ENCODE assay signal across 8 mouse cellular contexts in the genomic region with DNA sequence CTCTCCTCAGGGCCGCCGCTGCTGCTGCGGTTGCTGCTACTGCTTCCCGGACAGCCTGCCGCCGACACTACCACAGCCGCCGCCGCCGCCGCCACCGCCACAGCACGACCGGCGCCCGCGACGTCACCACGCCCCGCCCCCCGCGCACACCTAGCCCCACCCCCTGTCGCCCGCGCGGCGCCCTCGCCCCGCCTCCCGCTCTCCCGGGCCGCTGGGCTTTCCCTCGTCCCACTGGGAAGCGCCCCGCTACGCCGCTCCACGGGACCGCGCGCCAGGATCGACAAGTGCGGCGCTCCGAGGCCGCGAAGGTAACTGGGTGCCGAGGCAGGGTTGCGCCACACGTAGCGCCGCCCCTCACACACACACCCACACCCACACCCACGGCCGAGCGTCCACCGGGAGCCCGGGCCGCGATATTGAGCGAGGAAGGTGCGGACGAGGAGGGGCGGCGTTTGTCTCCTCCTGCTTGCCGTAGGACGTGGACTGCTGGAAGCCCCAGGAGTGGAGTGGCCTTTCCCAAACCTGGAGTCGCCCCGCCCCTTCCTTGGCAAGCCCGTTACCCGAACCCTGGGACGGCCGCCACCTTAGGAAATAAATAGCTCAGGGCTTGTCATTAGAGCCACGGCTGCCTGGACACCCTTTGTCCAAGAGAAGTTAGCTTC. TPM values are rescaled to one million over a fixed set of nuclear protein-coding genes. Genes with fewer than 3 reads are reported as not detected.
A peak's percentile ranks its signal among the peaks of the same experiment; 100 is the strongest.
DNase-seq lines count a peak whose midpoint lies in the region; ATAC-seq and TF ChIP-seq lines count a peak whose summit lies in the region.

Erc1 (minus strand) TSS at position 134 of the 662 bp plus-strand sequence.

- peak within 1 kb of the TSS; percentile 71 for H3K4me2 ChIP-seq in hindbrain, postnatal 0 days (ENCODE audit: low read depth, low read length)

- 0% methylated on average over 54 of the region's 73 CpGs for WGBS in hindbrain, postnatal 0 days

- H3K9ac ChIP-seq in hindbrain, postnatal 0 days (replicated peaks; ENCODE audit: low read length) = peak within 1 kb of the TSS; percentile 98

- peak; percentile 91 for ATAC-seq in common myeloid progenitor, adult 5-6 weeks (replicated peaks; ENCODE audit: low read depth, poor library complexity, severe bottlenecking)
- peak; percentile 95 for ATAC-seq in hindbrain, postnatal 0 days
- peak; percentile 95 for ATAC-seq in megakaryocyte, adult 5-6 weeks (ENCODE audit: poor library complexity, severe bottlenecking)

- no peak for TF ChIP-seq CTCF in gastrocnemius, adult 2 months (IDR thresholded peaks at IDR 0.05)
- no peak for TF ChIP-seq CTCF in hindbrain, postnatal 0 days (IDR thresholded peaks at IDR 0.05; ENCODE audit: low read depth)
- TF ChIP-seq CTCF in left cerebral cortex, adult 2 months (IDR thresholded peaks at IDR 0.05) = no peak; the same call in 1 of the 2 replicates

- H3K27ac ChIP-seq in gastrocnemius, adult 2 months = peak within 1 kb of the TSS; percentile 98
- peak within 1 kb of the TSS; percentile 97 for H3K27ac ChIP-seq in hindbrain, postnatal 0 days
- peak within 1 kb of the TSS; percentile 96 for H3K27ac ChIP-seq in left cerebral cortex, adult 2 months

- peaks cover 11% of the 10 kb centered on the region; the same call in 1 of the 2 replicates for H3K4me1 ChIP-seq in hindbrain, postnatal 0 days (ENCODE audit: insufficient read depth, low read length)

- H3K4me3 ChIP-seq in gastrocnemius, adult 2 months = peak within 1 kb of the TSS; percentile 80
- peak within 1 kb of the TSS; percentile 99 for H3K4me3 ChIP-seq in hindbrain, postnatal 0 days (ENCODE audit: low read length)
- peak within 1 kb of the TSS; percentile 99 for H3K4me3 ChIP-seq in left cerebral cortex, adult 2 months

- H3K36me3 ChIP-seq in hindbrain, postnatal 0 days (ENCODE audit: insufficient read depth, low read length) = no peaks in the 10 kb centered on the region

- no peaks in the 10 kb centered on the region for H3K27me3 ChIP-seq in hindbrain, postnatal 0 days (ENCODE audit: insufficient read depth, low read length)

- no peaks in the 10 kb centered on the region for H3K9me3 ChIP-seq in hindbrain, postnatal 0 days (ENCODE audit: low read length)

- intact Hi-C loops in gastrocnemius, adult 2 months (cut with DNase I) = loop anchor here (1.0 kb wide), 1 partner anchor 54 kb away; the partner anchor contains the start of gene Rad52
- intact Hi-C loops in left cerebral cortex, adult 2 months (cut with DNase I) = loop anchor here (1.0 to 5.0 kb wide), 5 partner anchors 16 to 361 kb away; partner anchors contain the start of gene Rad52

- peak; percentile 97 for DNase-seq in ZHBTc4 (ENCODE audit: low read depth, low spot score)
- peak; percentile 98 for DNase-seq in gastrocnemius, adult 2 months
- peak; percentile 94 for DNase-seq in hindbrain, postnatal 0 days (ENCODE audit: low spot score)
- DNase-seq in left cerebral cortex, adult 2 months (ENCODE audit: extremely low spot score in 1 of 2, low spot score in 2 of 2) = peak; percentile 93
- peak; percentile 91 to 93 for DNase-seq in right cerebral cortex, adult 2 months (ENCODE audit: low spot score in 2 of 2)
- DNase-seq in urinary bladder, postnatal 14 days (ENCODE audit: low spot score) = peak; percentile 96

RNA-seq across cellular contexts. Expression of gene Erc1, which starts in this region (rescaled TPM):
- 11.5 and 13.9 TPM in 2 replicates for total RNA-seq in common myeloid progenitor, adult 5-6 weeks (2017)
- total RNA-seq in gastrocnemius, adult 2 months (2021) = 10 to 100 TPM; 29.5 to 33.5 TPM
- 72.9 and 73.6 TPM in 2 replicates for total RNA-seq in hindbrain, postnatal 0 days (2014; rRNA removed)
- 50.5 and 51.4 TPM in 2 replicates for polyA plus RNA-seq in hindbrain, postnatal 0 days (2015; fragmentation: Nextera tagmentation; extraction: Ambion mirVana)
- total RNA-seq in left cerebral cortex, adult 2 months (2021) = 10 to 100 TPM; 47.4 to 49.2 TPM
- total RNA-seq in megakaryocyte, adult 5-6 weeks (2015) = 1.0 and 1.3 TPM in 2 replicates
- total RNA-seq in megakaryocyte, adult 5-6 weeks (2017) = 2.1 and 5.2 TPM in 2 replicates

Comparison
In these comparisons a context has a peak if more than half of its experiments do, and no peak if none do; other contexts are left out.
1. Peak in every context shown above with its lines: DNase-seq, ATAC-seq, H3K4me3 ChIP-seq and H3K27ac ChIP-seq.